9 mouse cellular contexts compared by ENCODE assay signal in genomic region chr1:166794622-166795244, GRCm38 (mm10).
A peak's percentile ranks its signal among the peaks of the same experiment; 100 is the strongest.
DNase-seq lines count a peak whose midpoint lies in the region; ATAC-seq lines count a peak whose summit lies in the region.
"Had no signal": no experiment of that assay in that cellular context is flagged by ENCODE, and none has a peak within 500 bp of the region (broad histone marks: within the 10 kb centered on the region; RNA-seq: fewer than 3 reads in every experiment).

No protein-coding gene starts in this region.

- DNase-seq in forebrain, embryonic 14.5 days (ENCODE audit: low spot score): peak; percentile 63
- peak; percentile 86 for DNase-seq in midbrain, embryonic 11.5 days (ENCODE audit: low spot score, missing footprints)
- DNase-seq in cerebellum, postnatal 36 days: peak; percentile 50 to 62
- peak; percentile 53 for DNase-seq in retina, postnatal 1 day
- DNase-seq in T-cell, adult 2 months (ENCODE audit: low spot score): no peak
- no peak for DNase-seq in kidney, adult 18-20 months

- no peak overlapping the region for H3K4me3 ChIP-seq in forebrain, embryonic 14.5 days (ENCODE audit: low read depth, low read length)
- no peak overlapping the region for H3K4me3 ChIP-seq in forebrain, embryonic 16.5 days (replicated peaks; ENCODE audit: low read length)
- no peak overlapping the region for H3K4me3 ChIP-seq in midbrain, embryonic 11.5 days (ENCODE audit: low read depth, low read length)
- H3K4me3 ChIP-seq in midbrain, embryonic 13.5 days (replicated peaks): no peak overlapping the region
- H3K4me3 ChIP-seq: embryonic facial prominence, embryonic 15.5 days had no signal

- peaks cover 5% of the 10 kb centered on the region; the same call in 1 of the 2 replicates for H3K4me1 ChIP-seq in forebrain, embryonic 14.5 days (ENCODE audit: control insufficient read depth, insufficient read depth, low read length)
- peaks cover 8% of the 10 kb centered on the region; the same call in 1 of the 2 replicates for H3K4me1 ChIP-seq in forebrain, embryonic 16.5 days (replicated peaks; ENCODE audit: control insufficient read depth, insufficient read depth, low read length)
- no peaks in the 10 kb centered on the region for H3K4me1 ChIP-seq in midbrain, embryonic 11.5 days (ENCODE audit: control insufficient read depth, insufficient read depth, low read length)
- 0 out of 2 replicates have a peak, but pooled peaks cover 5% of the 10 kb centered on the region for H3K4me1 ChIP-seq in midbrain, embryonic 13.5 days (replicated peaks)
- H3K4me1 ChIP-seq: embryonic facial prominence, embryonic 15.5 days had no signal

- ATAC-seq in forebrain, embryonic 14.5 days: peak; percentile 32; the same call in 1 of the 2 replicates
- ATAC-seq in forebrain, embryonic 16.5 days: no peak
- ATAC-seq in midbrain, embryonic 11.5 days (ENCODE audit: low FRiP score): peak; percentile 30; the same call in 1 of the 2 replicates
- no peak for ATAC-seq in midbrain, embryonic 13.5 days

- no peaks in the 10 kb centered on the region for H3K36me3 ChIP-seq in forebrain, embryonic 14.5 days (ENCODE audit: control insufficient read depth, insufficient read depth, low read length)
- no peaks in the 10 kb centered on the region for H3K36me3 ChIP-seq in forebrain, embryonic 16.5 days (ENCODE audit: control insufficient read depth, insufficient read depth)
- H3K36me3 ChIP-seq in midbrain, embryonic 11.5 days (ENCODE audit: control insufficient read depth, insufficient read depth, low read length): no peaks in the 10 kb centered on the region
- H3K36me3 ChIP-seq in midbrain, embryonic 13.5 days: no peaks in the 10 kb centered on the region
- H3K36me3 ChIP-seq: embryonic facial prominence, embryonic 15.5 days had no signal

- 52% methylated on average over 14 of the region's 14 CpGs for WGBS in forebrain, embryonic 14.5 days
- WGBS in forebrain, embryonic 16.5 days: 50% methylated on average over 14 of the region's 14 CpGs
- 65% methylated on average over 14 of the region's 14 CpGs for WGBS in midbrain, embryonic 11.5 days
- WGBS in midbrain, embryonic 13.5 days: 57% methylated on average over 14 of the region's 14 CpGs

- H3K9me3 ChIP-seq in forebrain, embryonic 14.5 days (replicated peaks; ENCODE audit: control insufficient read depth, low read length): no peaks in the 10 kb centered on the region
- H3K9me3 ChIP-seq in forebrain, embryonic 16.5 days (ENCODE audit: control insufficient read depth, low read length): no peaks in the 10 kb centered on the region
- no peaks in the 10 kb centered on the region for H3K9me3 ChIP-seq in midbrain, embryonic 11.5 days (ENCODE audit: control insufficient read depth, low read length)
- no peaks in the 10 kb centered on the region for H3K9me3 ChIP-seq in midbrain, embryonic 13.5 days
- H3K9me3 ChIP-seq: embryonic facial prominence, embryonic 15.5 days had no signal

- H3K27ac ChIP-seq in forebrain, embryonic 14.5 days (ENCODE audit: low read depth, low read length): no peak overlapping the region
- no peak overlapping the region for H3K27ac ChIP-seq in forebrain, embryonic 16.5 days (ENCODE audit: low read length)
- no peak overlapping the region for H3K27ac ChIP-seq in midbrain, embryonic 11.5 days (ENCODE audit: low read depth, low read length)
- no peak overlapping the region for H3K27ac ChIP-seq in midbrain, embryonic 13.5 days
- H3K27ac ChIP-seq: embryonic facial prominence, embryonic 15.5 days had no signal

- H3K4me2 ChIP-seq in forebrain, embryonic 14.5 days (ENCODE audit: low read length): no peak overlapping the region
- no peak overlapping the region for H3K4me2 ChIP-seq in forebrain, embryonic 16.5 days (ENCODE audit: low read length)
- H3K4me2 ChIP-seq in midbrain, embryonic 11.5 days: no peak overlapping the region
- H3K4me2 ChIP-seq in midbrain, embryonic 13.5 days (replicated peaks): no peak overlapping the region
- H3K4me2 ChIP-seq: embryonic facial prominence, embryonic 15.5 days had no signal

- H3K9ac ChIP-seq in forebrain, embryonic 14.5 days (ENCODE audit: low read length): no peak overlapping the region
- no peak overlapping the region for H3K9ac ChIP-seq in forebrain, embryonic 16.5 days (replicated peaks; ENCODE audit: low read depth, low read length)
- H3K9ac ChIP-seq in midbrain, embryonic 11.5 days (ENCODE audit: low read length): no peak overlapping the region
- no peak overlapping the region for H3K9ac ChIP-seq in midbrain, embryonic 13.5 days (replicated peaks)
- H3K9ac ChIP-seq: embryonic facial prominence, embryonic 15.5 days had no signal

- H3K27me3 ChIP-seq in forebrain, embryonic 14.5 days (replicated peaks; ENCODE audit: control insufficient read depth, insufficient read depth, low read length): no peaks in the 10 kb centered on the region
- no peaks in the 10 kb centered on the region for H3K27me3 ChIP-seq in forebrain, embryonic 16.5 days (replicated peaks; ENCODE audit: control insufficient read depth, insufficient read depth, low read length)
- H3K27me3 ChIP-seq in midbrain, embryonic 11.5 days (ENCODE audit: control insufficient read depth, insufficient read depth, low read length): no peaks in the 10 kb centered on the region
- no peaks in the 10 kb centered on the region for H3K27me3 ChIP-seq in midbrain, embryonic 13.5 days
- H3K27me3 ChIP-seq: embryonic facial prominence, embryonic 15.5 days had no signal

Comparison
In these comparisons a context has a peak if more than half of its experiments do, and no peak if none do; other contexts are left out.
1. ATAC-seq: peak in forebrain, embryonic 14.5 days (single experiment) and midbrain, embryonic 11.5 days (single experiment); none in forebrain, embryonic 16.5 days (single experiment) and midbrain, embryonic 13.5 days (single experiment).
2. DNase-seq: peak in forebrain, embryonic 14.5 days (single experiment), midbrain, embryonic 11.5 days (single experiment), cerebellum, postnatal 36 days (2 of 2) and retina, postnatal 1 day (single experiment); none in T-cell, adult 2 months (single experiment) and kidney, adult 18-20 months (single experiment).